Mouse (Mus musculus) erythroid progenitor cell, adult 5-6 weeks (primary cell): ENCODE measurements at regions not wholly inside any gene's neighbourhood (a gene's known extent, or its start where the extent isn't known, plus 50 kb on each side); places are given as distances from the start of the nearest gene placed in this dataset.

Experiments
- ATAC-seq: replicated peaks from 2 replicates; pipeline ENCODE4 v1.8.0; 2016; ENCODE audit warnings: moderate number of reproducible peaks, mild to moderate bottlenecking, moderate TSS enrichment, inconsistent platforms; ENCODE audit not compliant: poor library complexity, low FRiP score, severe bottlenecking

GRCm38 (mm10) chr9:120709146-120709655 is 138.0 kb downstream of the Rpl14 start:
- no peak for ATAC-seq

GRCm38 (mm10) chr9:120712987-120713386 is 141.7 kb downstream of the Rpl14 start:
- no peak for ATAC-seq

DNA sequence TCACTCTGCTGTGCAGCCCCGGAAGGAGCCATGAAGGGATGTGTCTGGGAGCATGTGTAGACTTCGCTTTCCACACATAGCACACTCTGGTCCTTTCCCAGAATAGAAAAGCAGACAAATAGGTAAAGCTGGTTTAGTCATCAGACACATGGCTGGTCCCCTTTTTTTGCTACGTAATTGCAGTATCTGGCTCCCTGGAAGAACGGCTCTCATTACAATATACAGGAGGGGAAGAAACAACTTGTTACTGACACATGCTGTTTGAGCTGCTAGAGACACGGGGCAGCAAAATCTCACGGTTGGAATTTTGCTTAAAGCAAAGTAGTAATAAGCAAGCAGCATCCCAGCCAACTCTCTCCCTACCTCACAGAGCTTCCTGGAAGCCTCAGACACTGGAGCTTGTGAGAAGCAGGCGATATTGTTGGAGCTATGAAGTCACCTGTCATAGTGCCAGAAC is 144.4 kb downstream of the Rpl14 start:
- ATAC-seq, result no peak

GRCm38 (mm10) chr9:120718812-120719211 is 147.6 kb downstream of the Rpl14 start:
- ATAC-seq, result no peak

GRCm38 (mm10) chr9:120721451-120722123 is 150.3 kb downstream of the Rpl14 start:
- no peak for ATAC-seq

DNA sequence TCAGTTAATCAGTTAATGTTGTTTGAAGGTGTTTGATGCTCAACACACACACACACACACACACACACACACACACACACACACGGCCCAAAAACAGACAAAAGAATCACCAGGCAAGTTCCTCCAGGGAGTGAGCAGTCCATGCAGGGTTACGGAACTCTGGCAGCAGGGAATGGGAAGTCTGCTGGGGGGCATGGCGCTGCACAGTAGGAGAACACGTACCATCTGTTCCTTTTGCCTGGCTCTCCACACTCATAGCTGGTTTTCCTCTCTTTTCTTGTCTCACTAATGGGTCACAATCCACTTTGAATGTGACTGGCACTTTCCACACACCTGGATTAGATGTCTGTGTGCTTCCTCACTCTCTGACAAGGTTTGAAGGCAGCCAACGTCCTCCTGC is 151.8 kb downstream of the Rpl14 start:
- ATAC-seq, result no peak

DNA sequence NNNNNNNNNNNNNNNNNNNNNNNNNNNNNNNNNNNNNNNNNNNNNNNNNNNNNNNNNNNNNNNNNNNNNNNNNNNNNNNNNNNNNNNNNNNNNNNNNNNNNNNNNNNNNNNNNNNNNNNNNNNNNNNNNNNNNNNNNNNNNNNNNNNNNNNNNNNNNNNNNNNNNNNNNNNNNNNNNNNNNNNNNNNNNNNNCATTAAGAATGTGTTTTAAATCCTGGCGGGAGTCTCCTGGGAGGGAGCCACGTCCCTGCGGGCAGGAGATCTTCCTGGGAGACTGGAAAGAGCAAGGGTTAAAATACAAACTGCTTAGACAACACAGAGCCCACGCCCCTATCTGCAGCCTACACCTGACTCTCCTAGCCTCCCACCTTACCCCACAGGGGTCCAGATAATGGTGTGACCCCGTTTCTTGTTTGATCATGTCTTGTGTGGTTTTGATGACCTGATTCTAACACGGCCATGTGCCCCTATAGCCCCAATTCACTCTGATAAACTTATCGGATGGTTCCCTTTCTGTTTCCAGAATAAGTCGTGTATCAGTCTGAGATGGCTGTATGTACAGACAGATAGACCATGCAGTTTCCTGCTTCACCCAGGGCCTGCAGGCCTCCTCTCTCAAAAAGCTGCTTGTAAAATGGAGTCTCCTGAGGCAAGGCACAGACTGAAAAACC is 160.8 kb downstream of the Rpl14 start:
- ATAC-seq, result no peak

- no peak for ATAC-seq
Observed at GRCm38 (mm10) chr9:120732650-120733293, 161.5 kb downstream of the Rpl14 start.

DNA sequence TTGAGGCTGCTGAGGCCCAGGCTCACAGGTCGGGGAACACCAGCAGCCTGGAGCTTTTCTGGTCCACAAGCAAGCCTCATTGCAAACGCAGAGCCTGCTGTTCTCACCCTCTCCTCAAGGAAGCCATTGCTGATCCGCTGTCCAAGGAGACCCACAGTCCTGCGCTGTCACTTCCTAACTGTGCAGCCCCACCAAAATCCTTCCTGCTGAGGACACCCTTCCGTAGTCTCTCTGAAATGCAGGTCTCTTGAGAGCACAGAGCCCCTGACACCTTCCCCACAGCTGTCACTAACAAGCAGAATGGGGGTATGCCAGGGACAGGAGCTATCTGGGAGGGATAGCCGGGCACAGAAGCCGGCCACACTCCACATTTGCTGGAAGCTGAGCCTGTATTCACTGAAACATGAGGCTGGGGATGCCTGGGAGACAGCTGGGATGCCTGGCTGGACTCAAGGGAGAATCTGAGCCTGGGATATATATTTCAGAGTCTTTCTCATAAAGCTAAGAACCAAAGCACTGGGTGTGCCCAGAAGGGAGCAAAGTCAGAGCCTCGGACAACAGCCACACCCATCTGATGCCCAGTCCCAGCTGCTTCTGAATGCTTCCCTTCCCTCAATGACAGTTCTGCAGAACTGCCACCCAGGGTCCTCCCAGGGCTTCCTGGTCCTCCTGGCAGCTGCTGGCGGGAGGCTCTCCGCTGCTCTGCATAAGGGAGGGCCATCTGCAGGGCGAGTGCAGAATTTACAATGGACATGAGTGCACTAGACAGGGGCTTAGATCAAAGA is 162.6 kb downstream of the Rpl14 start:
- ATAC-seq, result no peak

DNA sequence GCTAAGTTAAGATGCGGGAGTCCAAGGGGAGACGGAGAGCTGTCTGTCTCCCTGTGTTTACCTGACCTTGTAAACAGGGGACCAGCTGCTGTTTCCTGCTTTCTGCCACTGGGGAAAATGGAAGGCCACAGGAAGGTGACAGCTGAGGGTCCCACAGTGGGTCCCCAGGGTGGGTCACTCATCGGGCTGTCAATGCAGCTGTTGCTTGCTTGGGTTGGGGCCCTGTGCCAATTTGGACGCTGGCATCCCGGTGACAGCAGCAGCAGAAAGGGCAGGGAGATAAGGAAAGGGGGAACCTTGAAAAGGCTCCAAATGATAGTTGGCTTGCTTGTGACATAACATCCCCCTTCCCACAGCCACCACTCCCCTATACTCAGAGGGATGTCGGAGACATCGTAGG is 164.0 kb downstream of the Rpl14 start:
- ATAC-seq, result no peak

DNA sequence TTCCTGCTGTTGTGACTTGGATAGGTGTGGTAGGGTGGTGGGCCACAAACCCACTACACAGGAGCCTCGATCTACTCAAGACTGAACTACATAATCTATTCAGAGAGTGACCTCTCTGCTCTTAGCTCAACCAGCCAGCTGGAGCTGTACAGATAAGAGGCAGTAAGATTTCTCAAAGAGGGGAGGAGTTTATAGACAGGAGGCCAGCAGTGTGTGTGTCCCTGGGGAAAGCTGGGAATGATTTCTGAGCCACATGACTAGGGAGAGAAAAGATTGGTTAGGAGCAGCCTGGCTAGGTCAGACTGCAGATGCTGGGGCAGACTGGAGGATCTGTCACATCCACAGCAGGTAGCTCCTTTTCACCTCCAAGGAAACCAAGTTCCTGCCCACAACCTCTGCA is 166.7 kb downstream of the Rpl14 start:
- ATAC-seq, result no peak

DNA sequence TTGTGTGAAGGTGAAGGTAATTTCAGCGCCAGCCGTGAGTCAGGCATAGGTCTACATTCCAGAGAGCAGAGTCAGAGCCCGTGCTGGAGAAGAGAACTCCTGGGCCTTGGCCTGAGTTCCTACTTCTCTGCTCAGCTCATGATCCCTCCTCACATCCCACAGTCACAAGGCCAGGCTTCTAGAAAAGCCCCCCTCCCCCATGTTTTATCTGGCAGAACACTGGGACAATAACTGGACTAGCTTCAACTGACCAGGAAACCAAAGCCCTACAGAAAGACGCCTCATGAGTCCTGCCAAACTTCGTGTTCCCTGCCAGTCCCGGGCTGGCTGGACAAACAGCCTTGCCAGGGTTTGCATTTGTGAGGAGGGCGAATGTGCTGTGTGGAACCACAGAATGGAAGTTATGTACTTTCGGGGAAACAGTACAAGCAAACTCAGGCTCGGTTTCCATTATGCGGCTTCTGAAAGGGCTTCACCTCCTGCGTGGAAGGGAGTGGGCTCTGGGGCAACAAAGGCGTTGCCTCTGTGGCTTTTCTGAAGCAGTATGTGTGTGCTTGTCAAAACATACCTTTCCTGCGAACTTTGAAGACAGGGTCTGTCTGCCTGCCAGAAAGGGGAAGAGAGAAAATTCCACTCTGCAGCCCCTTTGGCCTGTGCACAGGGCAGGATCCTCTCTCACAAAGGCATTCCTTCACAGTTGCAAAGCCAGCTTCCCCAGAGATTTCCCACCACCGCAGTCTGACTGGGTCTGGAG is 168.1 kb downstream of the Rpl14 start:
- no peak for ATAC-seq

GRCm38 (mm10) chr9:120739953-120740524 is 168.8 kb downstream of the Rpl14 start:
- no peak for ATAC-seq

DNA sequence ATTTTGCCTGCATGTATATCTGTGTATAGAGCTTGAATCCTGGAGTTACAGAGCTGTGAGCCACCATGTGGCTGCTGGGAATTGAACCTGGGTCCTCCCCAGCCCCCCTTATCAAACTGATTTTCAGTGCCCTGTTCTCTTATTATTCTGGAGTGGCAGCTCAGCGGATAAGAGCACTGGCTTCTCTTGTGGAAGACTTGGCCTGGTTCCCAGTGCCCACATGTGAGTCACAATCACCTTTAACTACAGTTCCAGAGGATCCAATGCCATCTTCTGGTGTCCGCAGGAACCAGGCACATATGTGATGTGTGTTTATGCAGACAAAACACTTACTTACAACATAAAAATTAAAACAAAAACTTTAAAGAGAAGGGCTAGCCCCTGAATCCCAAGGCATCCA is 170.3 kb downstream of the Rpl14 start:
- ATAC-seq, result no peak

DNA sequence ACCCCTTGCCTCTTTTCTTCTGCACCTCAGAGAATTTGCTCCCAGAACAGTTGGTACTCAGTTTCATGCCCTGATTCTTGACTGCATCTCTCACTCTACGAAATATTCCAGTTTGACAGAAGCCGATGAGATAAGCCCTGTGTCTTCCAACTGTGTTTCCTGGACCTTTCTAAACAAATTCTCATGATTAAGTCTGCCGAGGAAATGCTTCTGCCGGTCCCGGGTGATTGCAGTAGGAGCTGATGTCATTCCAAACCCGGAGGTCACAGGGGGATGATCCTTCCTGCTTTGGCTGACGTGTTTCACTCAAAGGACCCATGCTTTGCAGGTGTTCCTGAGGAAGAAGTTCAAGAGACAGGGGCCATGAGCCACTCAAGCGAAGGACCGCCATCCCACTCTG is 172.2 kb downstream of the Rpl14 start:
- no peak for ATAC-seq

DNA sequence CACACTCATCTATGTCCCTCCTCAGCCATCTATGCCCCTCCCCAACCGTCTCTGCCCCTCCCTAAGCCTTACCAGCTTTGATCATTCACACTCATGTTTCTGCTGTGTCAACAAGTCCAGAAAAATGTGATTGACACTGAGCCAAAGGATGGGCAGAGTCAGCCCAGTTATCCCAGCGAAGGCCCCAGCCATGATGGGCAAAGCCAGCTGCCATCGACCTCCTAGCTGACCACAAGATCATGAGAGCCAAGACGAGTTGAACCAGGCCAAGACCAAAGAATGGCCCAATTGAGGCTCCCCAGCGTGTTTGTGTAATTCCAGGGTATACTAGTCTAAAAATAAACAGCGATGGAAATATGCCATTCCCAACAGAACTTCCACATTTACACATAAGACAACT is 174.4 kb downstream of the Rpl14 start:
- ATAC-seq, result no peak

DNA sequence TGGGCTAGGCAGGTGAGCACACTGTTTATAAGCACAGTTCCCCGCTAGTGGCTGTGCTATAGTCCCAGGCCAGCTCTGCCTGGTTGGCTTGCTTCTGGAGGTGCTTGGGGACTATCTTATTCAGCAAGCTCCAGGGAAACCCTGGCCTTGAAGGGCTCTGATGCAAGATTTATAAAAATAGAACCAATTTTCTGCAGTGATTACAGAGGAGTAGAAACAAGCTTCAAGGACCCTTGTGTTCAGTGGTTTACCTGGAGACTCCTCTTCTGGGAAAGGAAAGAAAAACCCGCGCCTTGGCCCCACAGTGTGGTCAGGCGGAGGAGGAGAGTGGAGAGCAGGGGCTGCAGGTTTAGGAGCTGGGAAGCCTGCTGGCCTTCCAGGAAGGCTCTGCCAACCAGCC is 178.2 kb upstream of the Ctnnb1 start:
- ATAC-seq, result no peak

DNA sequence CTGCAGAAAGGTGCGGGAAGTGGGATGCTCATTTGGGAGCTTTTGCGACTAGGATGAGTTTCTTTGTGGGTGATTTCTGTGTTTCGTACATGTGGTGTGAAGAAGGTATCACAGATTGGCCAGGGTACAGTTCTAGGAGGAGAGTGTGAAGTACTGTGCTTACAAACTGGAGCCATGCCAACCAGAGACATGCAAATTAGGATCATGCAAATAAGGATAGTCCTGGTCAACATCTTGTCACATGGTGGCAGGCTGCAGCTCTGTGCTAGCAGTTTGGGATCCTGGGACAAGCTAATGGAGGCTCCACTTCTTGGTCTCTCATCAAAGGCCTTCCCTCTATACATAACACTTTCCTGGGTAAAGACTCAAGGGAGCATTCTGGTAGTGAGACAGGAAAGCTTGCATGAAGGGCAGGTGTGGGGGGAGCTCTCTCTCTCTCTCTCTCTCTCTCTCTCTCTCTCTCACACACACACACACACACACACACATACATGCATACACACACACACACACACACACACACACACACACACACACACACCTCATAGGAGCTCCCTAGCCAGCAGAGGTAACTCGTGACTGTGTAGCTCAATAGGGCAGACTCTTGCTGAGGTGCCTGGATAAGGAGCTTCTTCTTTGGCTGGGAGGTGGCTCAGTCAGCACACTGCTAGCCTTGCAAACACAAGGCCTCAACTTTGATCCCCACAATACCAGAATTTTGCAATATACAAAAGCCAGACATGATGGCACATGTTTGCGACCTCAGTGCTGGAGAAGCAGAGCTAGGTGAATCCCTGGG is 177.1 kb upstream of the Ctnnb1 start:
- no peak for ATAC-seq
